Mouse (Mus musculus) stomach, embryonic 14.5 days (tissue): ENCODE results near the gene Trpv6. TPM values are rescaled to one million over a fixed set of nuclear protein-coding genes. Genes with fewer than 3 reads are reported as not detected.
A peak's percentile ranks its signal among the peaks of the same experiment; 100 is the strongest.

Source experiments
- ATAC-seq: fragments of 200-750 bp; cut with Nextera tagmentation; 2 replicates; pipeline ENCODE4 v1.8.0; 2017; ENCODE audit warnings: low read depth, moderate TSS enrichment; ENCODE audit not compliant: insufficient number of reproducible peaks, insufficient read depth, low FRiP score
- H3K27ac ChIP-seq: fragments of 300-500 bp; sonication (generic); 2 replicates; pipeline ENCODE4 v1.5.1; 2014; ENCODE audit warnings: mild to moderate bottlenecking, low read length, moderate library complexity, mixed read lengths
- H3K27me3 ChIP-seq: fragments of 300-500 bp; sonication (generic); 2 replicates; pipeline ENCODE4 v1.6.1; 2014; ENCODE audit warnings: low read length, control low read depth, mixed read lengths; ENCODE audit not compliant: control insufficient read depth, insufficient read depth
- H3K36me3 ChIP-seq: fragments of 300-500 bp; sonication (generic); 2 replicates; pipeline ENCODE4 v1.6.1; 2014; ENCODE audit warnings: mild to moderate bottlenecking, control low read depth, low read length, moderate library complexity, mixed read lengths; ENCODE audit not compliant: control insufficient read depth, insufficient read depth
- H3K4me1 ChIP-seq: fragments of 300-500 bp; sonication (generic); 2 replicates; pipeline ENCODE4 v1.6.1; 2014; ENCODE audit warnings: low read length, control low read depth, mixed read lengths; ENCODE audit not compliant: control insufficient read depth, insufficient read depth
- H3K4me2 ChIP-seq: fragments of 300-500 bp; sonication (generic); replicated peaks from 2 replicates; pipeline ENCODE4 v1.6.1; 2014; ENCODE audit warnings: low read depth, low read length, control low read depth
- H3K4me3 ChIP-seq: fragments of 300-500 bp; sonication (generic); 2 replicates; pipeline ENCODE4 v1.5.1; 2014; ENCODE audit warnings: low read depth, low read length, control low read depth
- H3K9ac ChIP-seq: fragments of 300-500 bp; sonication (generic); replicated peaks from 2 replicates; pipeline ENCODE4 v1.6.1; 2014; ENCODE audit warnings: low read depth, mild to moderate bottlenecking, control low read depth, low read length, moderate library complexity, mixed read lengths
- H3K9me3 ChIP-seq: fragments of 300-500 bp; sonication (generic); 2 replicates; pipeline ENCODE4 v1.6.1; 2016; ENCODE audit warnings: low read depth, low read length, control low read depth; ENCODE audit not compliant: control insufficient read depth
- WGBS: fragments of 180-500 bp; shearing (Covaris S2); extraction: QIAGEN DNeasy Blood & Tissue Kit; methylation state at CpG from one replicate; pipeline ENCODE4 v1.1.7; 2014; 5-methylcytosine and 5-hydroxymethylcytosine counted together
- polyA plus RNA-seq: library from polyadenylated mRNA; unstranded; fragments of >200 nt; fragmentation: Nextera tagmentation; extraction: Ambion mirVana; gene quantifications from 2 replicates; pipeline ENCODE4 v1.2.1, GENCODE M21; 2014

The Trpv6 gene
- polyA plus RNA-seq: 5.7 and 6.7 TPM in 2 replicates

DNA sequence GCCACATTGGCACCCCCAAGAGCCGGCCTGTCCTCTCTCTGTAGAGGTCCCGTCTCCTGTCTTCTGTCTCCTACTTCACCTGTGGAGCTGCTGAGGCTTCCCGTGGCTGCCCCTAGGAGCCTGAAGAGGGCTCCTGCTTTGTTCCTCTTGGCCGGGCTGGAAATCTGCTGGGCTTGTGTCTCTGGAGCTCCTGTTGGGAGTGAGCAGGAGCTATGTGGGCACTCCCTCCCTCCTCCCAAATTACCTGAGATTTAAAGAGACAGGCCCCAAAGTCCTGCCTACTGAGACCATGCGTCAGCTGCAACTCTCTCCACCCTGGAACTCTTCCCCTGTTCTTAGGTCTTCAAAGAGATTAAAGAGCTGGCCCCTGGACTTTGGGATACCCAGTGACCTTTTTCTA is at the start of gene Trpv6:
Gene Trpv6 (minus strand): TSS at position 228 of the 400 bp plus-strand sequence.
- Histone ChIP-seq H3K36me3 (no peaks in the 10 kb centered on the region), H3K4me1 (no peaks in the 10 kb centered on the region), H3K27me3 (no peaks in the 10 kb centered on the region), H3K4me3 (peak within 1 kb of the TSS; percentile 27), H3K27ac (no peak within 1 kb of the TSS), H3K4me2 (peak within 1 kb of the TSS; percentile 15; the same call in 1 of the 2 replicates), H3K9me3 (no peaks in the 10 kb centered on the region), H3K9ac (no peak within 1 kb of the TSS)
- WGBS: 17% methylated on average over 5 of the region's 5 CpGs
- 0 out of 2 replicates have a peak, but pooled peaks have one; percentile 62 for ATAC-seq

DNA sequence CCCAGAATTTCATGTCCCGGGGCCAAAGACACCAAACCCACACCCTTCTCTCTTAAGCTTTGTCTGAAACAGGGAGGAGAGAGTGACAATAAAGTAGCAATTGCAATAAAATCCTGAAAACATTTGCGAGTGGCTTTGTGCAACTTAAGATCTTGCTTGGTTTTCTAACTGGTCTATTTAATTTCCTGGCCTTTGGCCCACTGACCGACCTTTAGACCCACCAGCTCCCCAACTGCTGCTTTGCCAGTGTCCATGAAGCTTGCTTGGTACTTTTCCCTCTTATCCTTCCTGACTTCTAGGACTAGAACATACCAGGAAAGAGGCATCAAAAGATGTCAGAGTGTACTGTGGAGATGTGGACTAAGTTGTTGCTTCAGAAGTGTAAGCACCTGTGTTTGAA is 49.4 kb upstream of the Trpv6 start:
- WGBS: 87% methylated on average over 3 of the region's 3 CpGs
- Histone ChIP-seq H3K27ac (no peak overlapping the region), H3K36me3 (no peaks in the 10 kb centered on the region), H3K4me2 (no peak overlapping the region), H3K4me3 (no peak overlapping the region), H3K9me3 (no peaks in the 10 kb centered on the region), H3K9ac (no peak overlapping the region), H3K27me3 (no peaks in the 10 kb centered on the region), H3K4me1 (no peaks in the 10 kb centered on the region)
- no peak for ATAC-seq

DNA sequence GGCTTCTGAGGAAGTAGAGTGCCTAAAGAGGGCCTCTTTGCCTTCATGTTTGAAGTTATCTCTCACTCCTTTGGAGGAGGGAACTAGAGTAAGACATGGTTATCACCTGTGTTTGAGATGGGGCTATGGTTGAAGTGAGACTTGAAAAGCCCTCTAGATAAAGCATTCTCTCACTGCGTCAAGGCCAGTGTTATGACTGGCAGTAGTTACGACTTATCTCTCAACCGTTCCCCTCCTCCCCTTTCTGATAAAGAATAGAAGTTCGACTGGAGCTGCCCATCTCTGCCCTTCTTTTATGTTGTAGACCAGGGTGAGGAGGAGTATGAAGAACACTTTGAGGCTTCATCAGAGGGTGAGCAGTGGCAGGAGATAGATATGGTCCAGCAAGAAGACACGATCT is 48.7 kb upstream of the Trpv6 start:
- H3K4me3 ChIP-seq: no peak overlapping the region
- H3K27ac ChIP-seq: no peak overlapping the region
- H3K4me1 ChIP-seq: no peaks in the 10 kb centered on the region
- no peaks in the 10 kb centered on the region for H3K27me3 ChIP-seq
- H3K4me2 ChIP-seq: no peak overlapping the region
- no peak overlapping the region for H3K9ac ChIP-seq
- 82% methylated on average over 5 of the region's 5 CpGs for WGBS
- ATAC-seq: no peak
- H3K36me3 ChIP-seq: no peaks in the 10 kb centered on the region
- H3K9me3 ChIP-seq: no peaks in the 10 kb centered on the region

DNA sequence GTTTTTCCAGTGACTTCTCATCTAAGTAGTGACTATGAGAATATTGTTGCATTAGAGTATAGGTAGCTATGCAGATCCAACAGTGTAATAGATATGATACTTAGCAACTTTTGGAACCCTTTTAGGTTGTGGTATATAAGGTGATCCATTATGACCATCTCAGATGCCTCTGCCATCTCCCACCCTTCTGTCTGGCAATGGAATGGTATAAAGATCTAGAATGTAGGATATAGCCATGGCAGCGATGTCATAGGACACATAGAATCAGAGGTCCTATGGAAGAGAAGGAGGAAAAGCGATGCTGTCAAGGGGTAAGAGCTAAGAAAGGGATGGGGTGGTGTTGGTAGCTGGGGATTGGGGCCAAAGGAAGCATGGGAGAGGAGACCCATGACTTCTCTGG is 47.9 kb upstream of the Trpv6 start, which contains the start of gene Llcfc1:
Gene Llcfc1 (plus strand): TSS at position 301 of the 400 bp plus-strand sequence.
- Histone ChIP-seq H3K36me3 (no peaks in the 10 kb centered on the region), H3K9me3 (no peaks in the 10 kb centered on the region), H3K4me1 (no peaks in the 10 kb centered on the region), H3K27ac (no peak within 1 kb of the TSS), H3K27me3 (no peaks in the 10 kb centered on the region), H3K4me2 (no peak within 1 kb of the TSS), H3K4me3 (no peak within 1 kb of the TSS), H3K9ac (no peak within 1 kb of the TSS)
- 81% methylated on average over 2 of the region's 2 CpGs for WGBS
- no peak for ATAC-seq

DNA sequence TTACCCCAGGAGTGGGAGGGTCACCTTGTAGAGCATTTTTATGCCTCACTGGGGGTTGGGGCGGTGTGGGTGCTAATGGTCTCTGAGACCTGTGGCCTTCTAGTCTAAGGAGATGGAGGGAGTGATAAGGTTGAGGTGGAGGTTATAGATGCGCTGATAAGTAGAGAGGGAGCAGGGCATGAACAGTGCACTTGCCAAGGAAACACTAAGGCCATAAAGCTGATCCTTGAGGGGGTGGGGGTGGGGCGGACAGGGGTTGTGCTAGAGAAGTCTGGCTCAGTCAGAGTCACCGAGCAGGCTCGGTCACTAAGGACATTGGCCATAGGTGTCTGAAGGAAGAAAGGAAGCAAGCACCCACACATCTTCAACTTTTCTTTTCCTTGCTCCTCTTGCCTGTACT is 45.5 kb upstream of the Trpv6 start:
- Histone ChIP-seq H3K27ac (no peak overlapping the region), H3K4me3 (no peak overlapping the region), H3K4me1 (no peaks in the 10 kb centered on the region), H3K4me2 (no peak overlapping the region), H3K9ac (no peak overlapping the region), H3K9me3 (no peaks in the 10 kb centered on the region), H3K27me3 (no peaks in the 10 kb centered on the region), H3K36me3 (no peaks in the 10 kb centered on the region)
- no peak for ATAC-seq
- WGBS: 92% methylated on average over 5 of the region's 5 CpGs

DNA sequence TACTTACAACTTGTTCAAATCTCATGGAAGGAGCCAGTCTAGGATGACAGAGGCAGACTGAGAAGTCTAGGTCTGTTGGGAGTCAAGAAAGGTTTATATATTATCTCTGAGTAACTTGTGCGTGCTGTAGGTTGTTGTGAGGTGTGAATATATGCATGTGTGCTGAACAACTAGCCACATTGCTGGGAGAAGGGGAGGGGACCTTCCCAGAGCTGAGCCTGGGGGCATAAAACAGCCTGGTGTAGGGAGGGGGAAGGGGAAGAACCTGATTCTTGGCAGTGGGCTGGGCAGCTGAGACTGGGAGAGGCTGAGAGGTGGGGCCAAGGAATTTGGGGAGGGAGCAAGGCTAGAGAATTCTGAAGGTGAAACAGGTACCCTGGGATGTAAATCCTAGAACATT is 44.5 kb upstream of the Trpv6 start, which contains the start of gene Trpv5:
Gene Trpv5 (minus strand): TSS at position 101 of the 400 bp plus-strand sequence.
- Histone ChIP-seq H3K27me3 (no peaks in the 10 kb centered on the region), H3K9me3 (no peaks in the 10 kb centered on the region), H3K4me3 (no peak within 1 kb of the TSS), H3K27ac (no peak within 1 kb of the TSS), H3K36me3 (no peaks in the 10 kb centered on the region), H3K9ac (no peak within 1 kb of the TSS), H3K4me2 (no peak within 1 kb of the TSS), H3K4me1 (no peaks in the 10 kb centered on the region)
- 55% methylated on average over 1 of the region's 1 CpGs for WGBS
- no peak for ATAC-seq

DNA sequence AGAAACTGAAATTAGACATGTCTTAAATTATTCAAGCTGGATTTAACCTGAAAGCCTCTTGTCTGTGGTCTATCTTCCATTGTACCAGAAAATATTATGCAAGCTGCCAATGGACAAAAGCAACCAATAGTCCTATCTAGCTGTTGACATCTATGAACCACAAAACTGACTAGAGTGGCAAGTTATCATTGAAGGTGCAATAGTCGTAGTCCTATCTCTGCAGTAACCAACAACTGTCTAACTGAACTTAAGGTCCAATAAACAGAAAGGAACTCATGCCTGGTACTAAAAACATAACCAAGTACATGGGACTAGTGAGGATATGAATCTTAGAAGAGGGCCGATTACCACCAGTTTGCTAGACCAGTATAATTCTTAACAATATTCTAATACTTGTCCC is 40.3 kb upstream of the Trpv6 start:
- WGBS: 87% methylated on average over 2 of the region's 2 CpGs
- ATAC-seq: no peak
- Histone ChIP-seq H3K36me3 (no peaks in the 10 kb centered on the region), H3K27ac (no peak overlapping the region), H3K9me3 (peaks cover 4% of the 10 kb centered on the region; the same call in 1 of the 2 replicates), H3K4me2 (no peak overlapping the region), H3K9ac (no peak overlapping the region), H3K4me1 (no peaks in the 10 kb centered on the region), H3K27me3 (no peaks in the 10 kb centered on the region), H3K4me3 (no peak overlapping the region)

DNA sequence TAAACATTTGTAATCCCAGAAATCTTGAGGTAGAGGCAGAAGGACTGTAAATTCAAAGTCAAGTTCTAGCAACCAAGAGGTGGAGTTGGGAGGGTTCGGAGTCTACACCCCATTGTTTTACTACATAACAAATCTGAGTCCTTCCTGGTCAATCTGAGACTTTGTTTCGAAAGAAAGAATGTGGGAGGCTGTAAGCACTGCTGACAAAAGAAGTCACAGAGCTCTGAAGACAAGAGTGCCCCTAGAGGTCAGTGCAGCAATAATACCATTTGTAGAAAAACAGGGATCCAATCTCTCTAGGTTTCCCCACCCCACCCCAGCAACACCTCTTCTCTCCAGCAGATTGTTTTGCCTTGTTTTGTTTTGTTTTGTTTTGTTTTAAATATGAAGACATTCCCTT is 26.1 kb upstream of the Trpv6 start:
- 39% methylated on average over 2 of the region's 2 CpGs for WGBS

DNA sequence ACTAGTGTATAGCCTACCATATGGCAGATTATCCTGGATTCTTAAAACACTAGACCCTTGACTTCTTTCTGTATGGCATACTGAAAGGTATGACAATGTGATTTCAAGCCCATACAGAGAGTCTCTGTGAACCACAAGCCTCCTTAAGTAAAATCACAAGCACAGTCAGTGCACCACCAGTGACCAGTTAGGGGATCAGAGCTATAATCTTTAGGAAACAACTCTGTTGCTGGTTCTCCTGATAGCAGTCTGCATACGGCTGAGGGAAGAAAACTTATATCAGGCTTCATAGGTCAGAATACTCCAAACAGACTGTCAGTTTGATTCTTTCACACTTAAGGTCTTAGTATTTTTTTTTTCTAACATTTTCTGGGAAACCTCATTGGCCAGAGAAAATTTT is 22.3 kb upstream of the Trpv6 start:
- H3K27me3 ChIP-seq: no peaks in the 10 kb centered on the region
- no peak overlapping the region for H3K27ac ChIP-seq
- no peaks in the 10 kb centered on the region for H3K36me3 ChIP-seq
- no peak overlapping the region for H3K4me3 ChIP-seq
- H3K4me1 ChIP-seq: no peaks in the 10 kb centered on the region
- H3K9ac ChIP-seq: no peak overlapping the region
- no peak overlapping the region for H3K4me2 ChIP-seq
- H3K9me3 ChIP-seq: no peaks in the 10 kb centered on the region
- WGBS: 44% methylated on average over 1 of the region's 1 CpGs
- ATAC-seq: no peak

More for the DNA sequence above, 26.1 kb upstream of the Trpv6 start:
- H3K4me2 ChIP-seq: no peak overlapping the region
- H3K9me3 ChIP-seq: no peaks in the 10 kb centered on the region
- H3K4me1 ChIP-seq: no peaks in the 10 kb centered on the region
- ATAC-seq: no peak
- no peak overlapping the region for H3K27ac ChIP-seq
- H3K4me3 ChIP-seq: no peak overlapping the region
- no peaks in the 10 kb centered on the region for H3K27me3 ChIP-seq
- no peaks in the 10 kb centered on the region for H3K36me3 ChIP-seq
- H3K9ac ChIP-seq: no peak overlapping the region
